Mouse (Mus musculus) thymus, adult 2 months (tissue): ENCODE results near the gene Cachd1. TPM values are rescaled to one million over a fixed set of nuclear protein-coding genes. Genes with fewer than 3 reads are reported as not detected.

Experiments
- DNase-seq: peaks from one replicate; pipeline ENCODE4 v3.0.0; 2021
- H3K27ac ChIP-seq: fragments of 200-500 bp; 2 replicates; pipeline ENCODE4 v1.5.1; 2012; ENCODE audit warnings: low read length, control low read depth; ENCODE audit not compliant: control insufficient read depth, insufficient read depth
- H3K27me3 ChIP-seq: fragments of 200-500 bp; 2 replicates; pipeline ENCODE4 v1.6.1; 2012; ENCODE audit warnings: mild to moderate bottlenecking, low read length, moderate library complexity, mixed read lengths; ENCODE audit not compliant: control insufficient read depth, insufficient read depth
- H3K36me3 ChIP-seq: fragments of 200-500 bp; 2 replicates; pipeline ENCODE4 v1.6.1; 2012; ENCODE audit warnings: mild to moderate bottlenecking, low read length, moderate library complexity; ENCODE audit not compliant: control insufficient read depth, insufficient read depth
- H3K4me1 ChIP-seq: fragments of 200-500 bp; replicated peaks from 2 replicates; pipeline ENCODE4 v1.6.1; 2012; ENCODE audit warnings: low read length; ENCODE audit not compliant: control insufficient read depth, insufficient read depth
- H3K4me3 ChIP-seq: fragments of 200-500 bp; 2 replicates; pipeline ENCODE4 v1.5.1; 2012; ENCODE audit warnings: mild to moderate bottlenecking, low read length, control low read depth, moderate library complexity; ENCODE audit not compliant: control insufficient read depth, insufficient read depth
- CTCF ChIP-seq: fragments of 200-500 bp; IDR thresholded peaks from 2 replicates; pipeline ENCODE4 v1.5.1; 2012; ENCODE audit warnings: mild to moderate bottlenecking, control low read depth, low read length, moderate library complexity, borderline replicate concordance; ENCODE audit not compliant: control insufficient read depth, poor library complexity, insufficient read depth; ENCODE audit errors: extremely low read depth
- POLR2A ChIP-seq: fragments of 200-500 bp; IDR thresholded peaks from 2 replicates; pipeline ENCODE4 v1.6.1; 2012; ENCODE audit warnings: mild to moderate bottlenecking, low read length, control low read depth, moderate library complexity; ENCODE audit not compliant: control insufficient read depth, poor library complexity, insufficient read depth; ENCODE audit errors: extremely low read depth
- WGBS: fragments of 180-500 bp; shearing (Covaris S2); methylation state at CpG from one replicate; pipeline ENCODE4 v1.1.7; 2018; 5-methylcytosine and 5-hydroxymethylcytosine counted together
- polyA plus RNA-seq: library from polyadenylated mRNA; depleted of rRNA; stranded (reverse); fragments of >200 nt; gene quantifications from 2 replicates; pipeline ENCODE4 v1.2.3, GENCODE M21; 2012

Cachd1 gene
- polyA plus RNA-seq, 1 experiment, result 15.9 TPM

DNA sequence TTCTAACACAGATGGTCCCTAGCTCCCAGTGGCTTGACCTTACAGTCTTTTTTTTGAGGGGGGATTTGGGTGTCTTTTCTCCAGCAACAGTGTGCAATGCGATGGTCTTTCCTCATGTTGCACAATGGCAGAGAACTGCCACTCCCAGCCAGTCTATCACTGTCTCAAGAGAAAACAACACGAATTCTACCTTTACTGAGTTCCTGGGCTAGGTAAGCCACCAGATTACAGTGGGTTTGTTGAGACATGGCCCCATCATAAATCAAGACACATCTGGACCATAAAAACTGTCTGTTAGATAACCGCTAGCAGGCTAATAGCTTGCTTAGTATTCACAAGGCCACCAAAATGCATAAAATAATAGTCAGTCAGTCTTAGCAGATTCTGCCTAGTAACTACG lies 147.8 kb downstream of the Cachd1 start:
- no peak overlapping the region for H3K27ac ChIP-seq
- DNase-seq, result no peak
- TF ChIP-seq POLR2A (no peak), CTCF (no peak)
- no peak overlapping the region for H3K4me3 ChIP-seq
- no peaks in the 10 kb centered on the region for H3K4me1 ChIP-seq
- H3K27me3 ChIP-seq, result no peaks in the 10 kb centered on the region
- 88% methylated on average over 4 of the region's 4 CpGs for WGBS
- no peaks in the 10 kb centered on the region for H3K36me3 ChIP-seq

DNA sequence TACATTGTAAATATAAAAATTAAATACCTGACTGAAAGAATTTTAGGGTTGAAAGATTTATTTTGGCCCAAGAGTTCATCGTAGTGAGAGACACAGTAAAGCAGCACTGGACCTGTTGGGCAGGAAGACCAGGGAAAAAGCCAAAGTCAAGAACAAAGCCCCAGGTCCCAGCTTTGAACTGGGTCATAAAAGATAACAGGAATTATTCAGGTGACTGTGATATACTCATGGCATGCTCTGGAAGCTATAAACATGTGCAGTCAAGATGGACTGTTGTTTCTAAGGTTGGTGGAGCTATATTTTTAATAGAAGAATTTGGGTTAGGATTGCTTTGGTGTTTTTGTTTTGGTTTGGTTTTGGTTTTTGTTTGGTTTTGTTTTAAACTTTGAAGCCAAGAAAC lies 148.7 kb downstream of the Cachd1 start:
- DNase-seq, result no peak
- Histone ChIP-seq H3K4me3 (no peak overlapping the region), H3K27me3 (no peaks in the 10 kb centered on the region), H3K4me1 (no peaks in the 10 kb centered on the region), H3K36me3 (no peaks in the 10 kb centered on the region), H3K27ac (no peak overlapping the region)
- 93% methylated on average over 1 of the region's 1 CpGs for WGBS
- no peak for TF ChIP-seq CTCF
- TF ChIP-seq POLR2A, result no peak

DNA sequence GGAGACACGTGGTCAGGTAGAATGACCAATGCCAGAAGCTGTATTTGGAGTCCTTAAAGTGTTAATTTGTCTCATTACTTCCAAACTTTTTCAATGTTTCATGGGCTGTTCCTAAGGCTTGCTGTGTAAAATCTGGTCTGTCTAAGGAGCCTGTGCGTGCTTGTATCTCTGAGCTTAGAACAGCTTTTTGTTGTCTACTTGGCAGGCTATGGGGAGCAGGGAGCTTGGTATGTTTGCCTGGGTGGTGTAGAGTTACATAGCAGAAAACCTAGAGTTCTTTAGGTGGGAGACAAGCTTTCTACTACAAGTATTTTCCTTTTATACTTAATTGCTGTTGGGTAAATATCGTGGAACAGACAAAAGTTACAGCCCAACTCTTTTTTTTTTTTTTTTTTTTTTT lies 150.1 kb downstream of the Cachd1 start:
- Histone ChIP-seq H3K36me3 (no peaks in the 10 kb centered on the region), H3K27me3 (no peaks in the 10 kb centered on the region), H3K4me1 (no peaks in the 10 kb centered on the region), H3K27ac (no peak overlapping the region), H3K4me3 (no peak overlapping the region)
- 89% methylated on average over 3 of the region's 3 CpGs for WGBS
- no peak for TF ChIP-seq POLR2A
- DNase-seq, result no peak

DNA sequence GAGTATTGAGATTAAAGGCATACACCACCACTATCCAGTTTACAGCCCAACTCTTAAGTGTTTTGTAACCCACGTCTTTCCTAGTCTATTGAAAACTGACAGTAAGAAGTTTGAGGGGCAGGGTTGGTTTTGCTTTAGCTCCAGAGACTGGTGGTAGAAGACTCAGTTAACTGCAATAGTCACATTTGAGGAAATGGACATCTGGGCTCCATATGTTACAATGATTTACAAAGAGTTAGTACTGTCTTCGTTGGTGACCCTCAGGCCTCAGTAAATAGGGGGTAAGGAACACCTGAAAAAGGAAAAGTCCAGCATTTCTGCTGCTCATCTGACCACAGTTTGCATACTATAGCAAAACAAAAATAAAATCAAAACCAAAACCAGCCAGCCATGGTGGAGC lies 150.6 kb downstream of the Cachd1 start:
- Histone ChIP-seq H3K27ac (no peak overlapping the region), H3K36me3 (no peaks in the 10 kb centered on the region), H3K27me3 (no peaks in the 10 kb centered on the region), H3K4me3 (no peak overlapping the region), H3K4me1 (no peaks in the 10 kb centered on the region)
- no peak for DNase-seq
- TF ChIP-seq CTCF, result no peak
- TF ChIP-seq POLR2A, result no peak
- 78% methylated on average over 2 of the region's 2 CpGs for WGBS

DNA sequence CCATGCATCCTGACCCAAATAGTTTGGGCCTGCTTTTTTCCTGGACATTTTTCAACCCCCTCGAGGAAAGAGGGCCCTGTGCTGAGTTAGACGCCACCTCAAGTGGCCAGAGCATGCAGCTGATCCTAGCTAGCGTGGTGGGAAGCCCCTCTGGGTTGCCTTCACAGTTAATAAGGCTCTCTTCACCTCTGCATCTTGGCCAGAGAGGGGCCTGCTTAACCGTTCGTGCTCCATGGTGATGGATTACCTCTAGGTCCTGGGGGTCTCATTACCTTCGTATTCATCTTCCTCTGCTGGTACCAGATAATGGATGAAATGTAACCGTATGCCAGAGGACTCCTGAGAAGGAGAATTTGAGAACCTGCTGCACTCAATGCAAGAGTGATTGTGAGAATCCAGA lies 167.2 kb downstream of the Cachd1 start:
- TF ChIP-seq CTCF (no peak), POLR2A (no peak)
- Histone ChIP-seq H3K36me3 (no peaks in the 10 kb centered on the region), H3K27ac (no peak overlapping the region), H3K27me3 (no peaks in the 10 kb centered on the region), H3K4me3 (no peak overlapping the region), H3K4me1 (no peaks in the 10 kb centered on the region)
- no peak for DNase-seq
- 82% methylated on average over 7 of the region's 7 CpGs for WGBS

DNA sequence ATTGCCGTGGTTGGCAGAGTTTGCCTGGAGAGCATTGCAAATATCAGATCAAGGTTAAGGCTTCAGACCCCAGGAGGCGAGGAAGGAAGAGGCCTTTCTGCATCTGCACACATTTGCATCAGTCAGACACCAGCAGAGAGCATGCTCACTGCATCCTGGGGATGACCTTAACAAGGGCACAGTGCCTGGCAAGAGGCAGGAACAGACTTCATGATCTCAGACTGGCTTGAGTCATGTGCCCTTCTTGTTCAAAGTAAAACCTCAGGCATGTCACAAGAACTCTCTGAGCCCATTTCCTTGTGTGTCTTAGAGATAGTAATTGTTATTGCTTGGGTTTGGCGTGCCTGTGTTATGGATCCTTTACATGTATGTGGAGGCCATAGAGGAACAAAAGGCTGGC lies 167.8 kb downstream of the Cachd1 start:
- no peak for DNase-seq
- H3K4me1 ChIP-seq, result no peaks in the 10 kb centered on the region
- 84% methylated on average over 3 of the region's 3 CpGs for WGBS
- H3K27me3 ChIP-seq, result no peaks in the 10 kb centered on the region
- TF ChIP-seq POLR2A, result no peak
- TF ChIP-seq CTCF, result no peak
- no peak overlapping the region for H3K4me3 ChIP-seq
- H3K36me3 ChIP-seq, result no peaks in the 10 kb centered on the region
- H3K27ac ChIP-seq, result no peak overlapping the region

DNA sequence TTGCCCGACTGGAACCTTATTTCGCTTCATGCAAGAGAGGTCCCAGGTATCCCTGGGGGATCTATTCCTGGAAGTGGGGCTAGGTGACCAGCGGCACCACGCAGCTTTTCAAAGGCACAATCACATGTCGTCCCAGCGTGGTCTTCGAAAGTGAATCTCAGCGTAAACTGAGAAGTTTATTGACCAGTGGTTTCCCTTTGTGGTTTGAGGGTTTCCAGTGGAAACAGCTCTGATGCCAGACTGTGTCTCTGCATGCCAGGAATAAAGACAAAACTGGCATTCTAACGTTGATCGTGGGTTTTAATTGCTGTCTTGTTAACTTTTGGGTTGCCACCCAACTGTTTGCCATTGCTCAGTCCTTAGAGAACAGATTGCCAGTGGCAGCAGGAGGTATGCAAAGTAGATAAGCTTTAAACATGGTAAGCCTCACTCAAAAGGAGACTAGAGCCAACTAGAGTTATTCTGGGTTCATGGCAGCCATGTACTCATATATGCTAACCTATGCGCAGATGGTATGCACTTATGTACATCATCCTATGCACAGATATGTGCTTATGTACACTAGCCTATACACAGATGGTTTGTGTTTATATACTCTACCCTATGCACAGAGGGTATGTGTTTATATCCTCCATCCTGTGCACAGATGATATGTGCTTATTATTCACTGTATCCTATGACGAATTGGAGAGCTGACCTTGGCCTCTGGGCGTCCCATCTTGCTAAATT lies 168.9 kb downstream of the Cachd1 start:
- no peaks in the 10 kb centered on the region for H3K4me1 ChIP-seq
- no peak for TF ChIP-seq CTCF
- no peak for TF ChIP-seq POLR2A
- H3K27me3 ChIP-seq, result no peaks in the 10 kb centered on the region
- H3K27ac ChIP-seq, result no peak overlapping the region
- WGBS, result 32% methylated on average over 13 of the region's 13 CpGs
- no peak for DNase-seq
- H3K36me3 ChIP-seq, result no peaks in the 10 kb centered on the region
- H3K4me3 ChIP-seq, result no peak overlapping the region
